In genomic region chrX:103311723-103312122, GRCm38 (mm10) we compare ENCODE assay signal across 23 mouse cellular contexts. TPM values are rescaled to one million over a fixed set of nuclear protein-coding genes. Genes with fewer than 3 reads are reported as not detected.
DNase-seq lines count a peak whose midpoint lies in the region; TF ChIP-seq lines count a peak whose summit lies in the region.
"Had no signal": no experiment of that assay in that cellular context is flagged by ENCODE, and none has a peak within 500 bp of the region (broad histone marks: within the 10 kb centered on the region; RNA-seq: fewer than 3 reads in every experiment).

No protein-coding gene starts in this region.

- no peaks in the 10 kb centered on the region for H3K27me3 ChIP-seq in E14TG2a.4 (ENCODE audit: insufficient read depth, low read length)
- H3K27me3 ChIP-seq: CH12.LX had no signal

- H3K9me3 ChIP-seq in E14TG2a.4 (ENCODE audit: low read length): peaks cover 23% of the 10 kb centered on the region
- H3K9me3 ChIP-seq: embryonic facial prominence, embryonic 13.5 days; embryonic facial prominence, embryonic 15.5 days; forebrain, embryonic 10.5 days; forebrain, embryonic 12.5 days; G1E had no signal

- intact Hi-C loops in gastrocnemius, postnatal 14 days (cut with DNase I; ENCODE audit: low total_unique reads): no loop called here

- no peak for TF ChIP-seq CTCF in E14TG2a.4 (conservative IDR thresholded peaks at IDR 0.05; ENCODE audit: low read length)

- H3K4me3 ChIP-seq in E14TG2a.4 (replicated peaks; ENCODE audit: low read length): peak overlapping the region; percentile 68
- H3K4me3 ChIP-seq: embryonic facial prominence, embryonic 13.5 days; embryonic facial prominence, embryonic 15.5 days; erythroblast, embryonic 14.5 days; forebrain, embryonic 10.5 days; forebrain, embryonic 12.5 days had no signal

- DNase-seq in ES-CJ7 (ENCODE audit: low read depth, low spot score) (peak; percentile 95), R1 (ENCODE audit: low read depth, low spot score) (peak; percentile 96)
- no peak for DNase-seq in gastrocnemius, postnatal 14 days
- DNase-seq in testis, postnatal 14 days (ENCODE audit: low spot score): no peak
- DNase-seq in ovary, adult 18-20 months (ENCODE audit: low spot score): no peak
- DNase-seq: adrenal gland, adult 8-10 months; adrenal gland, postnatal 25 days; B cell, adult 2 months; cerebellum, adult 11 months; cerebellum, adult 18-20 months; cerebellum, adult 8-10 months; cerebellum, adult 9-11 months; cerebellum, postnatal 14 days had no signal

- peaks cover 12% of the 10 kb centered on the region; the same call in 1 of the 2 replicates for H3K4me1 ChIP-seq in E14TG2a.4 (replicated peaks; ENCODE audit: low read depth, low read length)
- H3K4me1 ChIP-seq: embryonic facial prominence, embryonic 13.5 days; embryonic facial prominence, embryonic 15.5 days; forebrain, embryonic 10.5 days; forebrain, embryonic 12.5 days had no signal

- H3K36me3 ChIP-seq in E14TG2a.4 (ENCODE audit: insufficient read depth, low read length): no peaks in the 10 kb centered on the region
- H3K36me3 ChIP-seq: embryonic facial prominence, embryonic 13.5 days; embryonic facial prominence, embryonic 15.5 days; forebrain, embryonic 10.5 days; forebrain, embryonic 12.5 days; G1E had no signal

RNA-seq across cellular contexts. Expression of gene Cdx4, which starts 9.5 kb away (rescaled TPM):
- not detected for total RNA-seq in gastrocnemius, postnatal 14 days (2021)
- total RNA-seq: adrenal gland, adult 18-20 months; adrenal gland, adult 8-10 months; adrenal gland, postnatal 25 days; adrenal gland, postnatal 4 days; CH12.LX; G1E had no signal

RNA-seq across cellular contexts. Expression of gene Chic1, which starts 44.6 kb away (rescaled TPM):
- total RNA-seq in gastrocnemius, postnatal 14 days (2021): under 1 TPM; 0.55 to 0.62 TPM
- total RNA-seq: CH12.LX had no signal

Comparison
In these comparisons a context has a peak if more than half of its experiments do, and no peak if none do; other contexts are left out.
1. DNase-seq: peak in ES-CJ7 (single experiment) and R1 (single experiment); none in gastrocnemius, postnatal 14 days (single experiment), testis, postnatal 14 days (single experiment) and ovary, adult 18-20 months (single experiment).